Mouse (Mus musculus) thymus, adult 2 months (tissue): ENCODE measurements around the gene Tbx19.

Source experiments
- CTCF ChIP-seq: fragments of 200-500 bp; IDR thresholded peaks from 2 replicates; pipeline ENCODE4 v1.5.1; 2012; ENCODE audit warnings: mild to moderate bottlenecking, control low read depth, low read length, moderate library complexity, borderline replicate concordance; ENCODE audit not compliant: control insufficient read depth, poor library complexity, insufficient read depth; ENCODE audit errors: extremely low read depth
- POLR2A ChIP-seq: fragments of 200-500 bp; IDR thresholded peaks from 2 replicates; pipeline ENCODE4 v1.6.1; 2012; ENCODE audit warnings: mild to moderate bottlenecking, low read length, control low read depth, moderate library complexity; ENCODE audit not compliant: control insufficient read depth, poor library complexity, insufficient read depth; ENCODE audit errors: extremely low read depth

- TF ChIP-seq POLR2A (no peak), CTCF (no peak)
Observed at GRCm38 (mm10) chr1:165108477-165108876, 52.1 kb downstream of the Tbx19 start.
